Mouse (Mus musculus) cerebellum, postnatal 36 days (tissue): ENCODE measurements at regions not wholly inside any gene's neighbourhood (a gene's known extent, or its start where the extent isn't known, plus 50 kb on each side); places are given as distances from the start of the nearest gene placed in this dataset.

Source experiments
- DNase-seq, 2 experiments: peaks; one replicate each; pipeline ENCODE4 v3.0.0; 2021 to 2022; ENCODE audit warnings: mixed read lengths in 2 of 2

- no peak for DNase-seq
Measured at GRCm38 (mm10) chr12:28380203-28380602, 172.0 kb downstream of the Dcdc2c start.

- DNase-seq, result no peak
Measured at GRCm38 (mm10) chr12:28377968-28378367, 174.2 kb downstream of the Dcdc2c start.

GRCm38 (mm10) chr12:28377373-28377772 is 174.8 kb downstream of the Dcdc2c start:
- DNase-seq, result no peak

DNA sequence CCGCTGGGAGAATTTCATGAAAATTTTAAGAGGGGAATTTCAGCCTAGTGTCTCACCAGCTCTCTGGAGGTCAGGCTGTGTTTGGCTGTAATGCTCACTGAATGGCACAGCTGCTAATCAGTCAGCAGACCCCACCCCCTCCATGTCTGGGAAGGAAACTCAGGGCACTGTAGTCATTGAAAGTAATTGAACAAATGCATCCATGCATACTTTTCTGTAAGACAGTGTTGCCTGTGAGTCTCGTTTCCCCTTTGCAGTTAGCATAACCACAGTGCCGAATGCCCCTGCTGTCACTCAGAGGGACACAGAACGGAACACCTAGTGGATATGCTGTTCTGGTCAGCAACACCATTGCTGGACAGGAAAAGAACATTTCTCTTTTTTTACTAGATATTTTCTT is 175.4 kb downstream of the Dcdc2c start:
- DNase-seq, result no peak

- no peak for DNase-seq
Measured at GRCm38 (mm10) chr12:28365304-28365703, 186.9 kb downstream of the Dcdc2c start.

- DNase-seq, result no peak
Measured at GRCm38 (mm10) chr12:28358737-28359333, 193.4 kb downstream of the Dcdc2c start.

- DNase-seq, result no peak
Measured at GRCm38 (mm10) chr12:28357764-28358163, 194.4 kb downstream of the Dcdc2c start.

GRCm38 (mm10) chr12:28353140-28353539 is 199.1 kb downstream of the Dcdc2c start:
- DNase-seq, result no peak

DNA sequence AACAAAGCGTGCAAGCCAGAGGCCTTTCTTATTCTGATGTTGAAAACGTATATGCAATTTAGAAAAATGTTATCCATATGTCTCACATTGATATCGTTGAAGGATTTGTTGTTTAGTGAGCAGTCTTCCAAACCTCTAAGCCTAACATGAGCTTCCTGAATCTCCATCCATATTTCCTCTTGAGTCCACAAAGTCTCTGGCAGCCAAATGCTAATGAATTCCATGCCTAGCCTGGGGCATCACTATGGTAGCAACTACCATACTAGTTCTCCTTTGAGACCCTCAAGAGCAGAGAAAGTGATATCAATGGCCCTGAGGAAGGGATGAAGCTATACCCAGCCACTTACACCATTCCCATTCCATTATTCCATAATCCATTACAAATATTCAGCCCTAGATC is 199.6 kb downstream of the Dcdc2c start:
- no peak for DNase-seq

GRCm38 (mm10) chr12:28342735-28343134 is 209.5 kb downstream of the Dcdc2c start:
- DNase-seq, result no peak

GRCm38 (mm10) chr12:28332591-28332990 is 219.6 kb downstream of the Dcdc2c start:
- DNase-seq, result no peak

DNA sequence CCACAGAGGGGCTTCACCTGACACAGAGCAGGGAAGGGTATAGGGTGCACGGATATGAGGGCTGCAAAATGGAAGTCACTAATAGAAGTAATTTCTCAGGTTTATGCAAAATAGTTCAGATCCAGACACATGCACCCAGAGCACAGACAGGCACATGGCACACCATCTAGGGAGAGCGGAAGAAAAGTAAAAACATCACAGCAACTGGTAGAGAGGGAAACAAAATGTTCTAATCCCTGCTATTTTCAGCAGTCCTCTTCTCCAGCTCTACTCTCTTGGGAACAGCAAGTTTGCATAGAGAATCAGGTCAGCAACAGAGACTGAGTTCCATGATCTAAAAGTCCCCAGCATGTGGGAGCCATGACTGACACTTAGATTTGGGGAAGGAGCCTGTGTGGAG is 220.4 kb downstream of the Dcdc2c start:
- no peak for DNase-seq

DNA sequence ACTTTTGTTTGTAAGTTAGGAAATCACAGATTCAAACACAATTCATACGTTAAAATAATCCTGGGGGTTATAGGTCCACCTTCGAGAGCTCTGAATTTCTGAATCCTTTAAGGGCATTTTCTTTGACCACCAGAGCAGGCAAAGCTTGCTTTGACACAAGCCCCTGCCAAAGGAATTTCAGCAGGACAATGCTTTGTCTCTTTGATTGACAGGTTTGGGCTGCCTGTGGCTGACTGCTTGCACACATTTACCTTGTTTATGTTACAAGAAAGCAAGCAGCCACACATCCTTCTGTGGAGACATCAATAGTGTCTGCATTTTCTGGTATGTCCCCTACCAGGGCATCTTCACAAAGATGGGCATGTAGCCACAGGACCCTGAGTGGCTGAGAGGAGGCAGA is 228.5 kb downstream of the Dcdc2c start:
- DNase-seq, result no peak

GRCm38 (mm10) chr12:28309226-28309625 is 243.0 kb downstream of the Dcdc2c start:
- DNase-seq, result no peak

DNA sequence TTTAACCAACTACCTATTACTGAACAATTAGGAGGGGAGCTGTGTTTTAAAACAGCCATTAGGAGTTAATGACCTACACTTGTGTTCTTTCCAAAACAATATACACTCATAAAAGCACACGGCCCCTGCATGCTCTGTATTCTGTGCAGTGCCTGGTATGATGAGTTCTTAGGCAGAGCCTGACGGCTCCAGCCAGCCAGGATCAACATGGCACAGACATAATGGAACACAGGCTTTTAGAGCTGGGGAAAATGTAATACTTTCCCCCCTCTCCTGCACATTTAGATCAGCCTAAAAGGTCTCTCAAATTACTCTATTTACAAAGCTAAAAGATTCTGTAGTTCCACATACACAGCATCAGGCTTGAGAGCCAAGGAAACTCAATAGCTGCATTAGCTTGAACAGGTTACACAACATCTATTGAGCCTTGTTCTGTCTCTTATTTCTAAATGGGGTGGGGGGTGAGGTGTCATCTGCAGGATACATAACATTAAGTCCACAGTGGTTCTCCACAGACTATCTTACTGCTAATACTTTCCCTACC is 250.1 kb downstream of the Dcdc2c start:
- DNase-seq, result no peak

DNA sequence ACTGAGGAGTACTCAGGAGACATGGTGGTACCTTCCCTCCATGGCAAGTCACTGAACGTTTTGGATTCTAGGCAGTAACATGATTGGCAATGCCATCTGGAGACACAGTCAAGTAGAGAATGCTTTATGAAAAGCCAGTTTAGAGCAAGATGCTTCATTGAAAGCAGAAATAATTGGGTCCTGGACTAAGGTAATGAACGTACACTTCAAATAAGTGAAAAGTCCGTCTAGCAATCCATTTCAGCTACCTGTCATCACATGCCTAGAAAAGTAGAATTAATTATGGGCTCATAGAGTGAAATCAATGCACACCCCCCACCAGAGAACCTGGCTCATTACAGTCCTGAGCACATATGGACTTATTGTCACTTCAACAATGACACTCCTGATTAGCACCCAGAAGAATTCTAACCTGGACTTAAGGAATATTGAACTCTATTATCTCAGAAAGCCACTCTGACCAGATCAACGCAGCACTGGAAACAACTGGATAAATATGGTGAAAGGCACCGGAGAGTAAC is 263.8 kb downstream of the Dcdc2c start:
- no peak for DNase-seq

DNA sequence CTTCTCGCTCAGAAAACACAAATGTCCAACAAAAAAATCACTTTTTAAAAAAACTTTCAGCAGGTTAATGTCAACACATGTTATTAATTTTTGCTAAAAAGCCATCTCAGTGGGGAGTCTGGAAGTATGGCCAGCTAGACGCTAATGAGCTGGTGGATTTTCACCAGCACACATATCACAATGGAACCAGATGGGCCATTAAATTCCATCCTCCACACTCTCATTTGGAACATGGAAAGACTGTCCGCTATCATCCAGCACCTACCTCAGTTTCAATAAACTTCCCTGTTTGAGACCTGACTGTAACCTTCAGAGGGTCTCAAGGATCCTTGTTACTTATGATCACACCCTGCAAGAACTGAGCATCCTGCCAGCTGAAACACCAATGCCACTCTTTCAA is 296.7 kb downstream of the Dcdc2c start:
- no peak for DNase-seq

- DNase-seq, result peak; percentile 8 to 38
Measured at GRCm38 (mm10) chr12:28250526-28250925, 301.7 kb downstream of the Dcdc2c start.

DNA sequence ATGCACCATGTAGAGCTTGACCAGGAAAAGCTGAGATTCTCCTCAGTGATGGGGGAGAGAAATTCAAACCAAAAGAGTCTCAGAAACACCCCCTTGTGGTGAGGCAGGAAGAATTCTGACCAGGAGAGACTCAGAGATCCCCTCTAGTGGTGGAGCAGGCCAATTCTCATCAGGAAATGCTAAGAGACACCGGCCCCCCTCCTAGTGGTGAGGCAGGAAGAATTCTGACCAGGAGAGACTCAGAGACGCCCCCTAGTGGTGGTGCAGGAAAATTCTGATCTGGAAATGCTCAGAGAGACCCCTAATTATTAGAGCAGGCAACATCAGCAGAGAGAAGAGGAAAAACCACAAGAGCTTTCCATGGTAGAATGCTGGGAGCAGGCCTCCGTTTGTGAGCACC is 303.4 kb downstream of the Dcdc2c start:
- DNase-seq, result peak in 1 of 2 experiments; percentile 2

- DNase-seq, result no peak
Measured at GRCm38 (mm10) chr12:28248287-28248686, 303.9 kb downstream of the Dcdc2c start.

- no peak for DNase-seq
Measured at GRCm38 (mm10) chr12:28238016-28238415, 314.2 kb downstream of the Dcdc2c start.

DNA sequence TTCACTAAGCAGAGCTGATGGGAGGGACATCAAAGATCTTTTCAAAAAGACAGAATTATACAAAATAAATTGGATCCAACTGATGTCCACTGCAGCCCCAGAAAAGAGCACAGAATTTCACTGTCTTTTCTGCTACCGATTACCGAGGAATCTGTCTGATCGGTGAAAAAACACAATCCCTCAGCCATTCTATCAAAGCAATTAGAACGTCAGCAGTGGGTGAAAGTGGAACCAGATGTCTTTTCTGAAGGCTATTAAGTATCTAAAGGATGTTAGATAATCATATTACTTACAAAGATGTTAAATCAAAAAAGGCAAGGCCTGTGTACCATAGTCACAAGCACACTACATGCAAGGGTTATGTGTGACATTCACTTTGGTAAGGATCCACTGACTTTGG is 315.2 kb downstream of the Dcdc2c start:
- DNase-seq, result no peak

GRCm38 (mm10) chr12:28202847-28203246 is 349.4 kb downstream of the Dcdc2c start:
- DNase-seq, result no peak

DNA sequence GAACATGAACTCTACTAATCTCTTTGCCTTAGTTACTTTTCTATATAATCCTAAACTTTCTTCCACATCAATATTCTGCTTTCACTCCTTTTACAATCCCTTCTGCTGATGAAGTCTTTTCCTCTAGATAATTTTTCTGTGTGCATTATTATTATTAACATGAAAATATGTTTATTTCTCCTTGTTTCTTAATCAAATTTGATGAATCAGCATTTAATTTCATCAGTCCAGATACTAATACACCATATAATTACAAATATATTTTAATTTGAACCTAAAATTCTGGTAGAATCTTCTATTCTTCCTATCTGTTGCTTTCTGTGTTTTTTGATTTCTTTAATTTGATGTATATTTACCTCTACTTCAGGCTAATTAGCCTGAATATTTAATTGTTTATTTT is 365.5 kb downstream of the Dcdc2c start:
- DNase-seq, result no peak

GRCm38 (mm10) chr12:28181265-28181664 is 370.9 kb downstream of the Dcdc2c start:
- DNase-seq, result no peak
